Mouse (Mus musculus) cortical plate, adult 2 months (tissue): ENCODE data around the gene Plekhh3. TPM values are rescaled to one million over a fixed set of nuclear protein-coding genes. Genes with fewer than 3 reads are reported as not detected.

ENCODE experiments used
- H3K27ac ChIP-seq: fragments of 200-500 bp; 2 replicates; pipeline ENCODE4 v1.5.1; 2012; ENCODE audit warnings: low read length, control low read depth, inconsistent platforms; ENCODE audit not compliant: insufficient read depth
- H3K4me1 ChIP-seq: fragments of 200-500 bp; 2 replicates; pipeline ENCODE4 v1.6.1; 2011; ENCODE audit warnings: low read length; ENCODE audit not compliant: control insufficient read depth, insufficient read depth
- H3K4me3 ChIP-seq: fragments of 200-500 bp; 2 replicates; pipeline ENCODE4 v1.5.1; 2011; ENCODE audit warnings: mild to moderate bottlenecking, low read length, control low read depth; ENCODE audit not compliant: insufficient read depth
- CTCF ChIP-seq: fragments of 200-500 bp; IDR thresholded peaks from 2 replicates; pipeline ENCODE4 v1.5.1; 2011; ENCODE audit warnings: mild to moderate bottlenecking, control low read depth, low read length; ENCODE audit not compliant: insufficient read depth; ENCODE audit errors: extremely low read depth
- POLR2A ChIP-seq: fragments of 200-500 bp; IDR thresholded peaks from 2 replicates; pipeline ENCODE4 v1.6.1; 2011; ENCODE audit warnings: mild to moderate bottlenecking, low read length, control low read depth; ENCODE audit not compliant: insufficient read depth; ENCODE audit errors: extremely low read depth
- polyA plus RNA-seq: library from polyadenylated mRNA; depleted of rRNA; stranded (reverse); fragments of >200 nt; gene quantifications from 2 replicates; pipeline ENCODE4 v1.2.3, GENCODE M21; 2012

Plekhh3 gene
- polyA plus RNA-seq, 1 experiment: 15.8 TPM

GRCm38 (mm10) chr11:101173112-101173511 lies 2.0 kb upstream of the Plekhh3 start:
- Histone ChIP-seq H3K27ac (0 out of 2 replicates have a peak overlapping the region, but pooled peaks have one; percentile 14), H3K4me1 (peaks cover 5% of the 10 kb centered on the region), H3K4me3 (peak overlapping the region; percentile 22; the same call in 1 of the 2 replicates)
- TF ChIP-seq CTCF (no peak), POLR2A (no peak)

DNA sequence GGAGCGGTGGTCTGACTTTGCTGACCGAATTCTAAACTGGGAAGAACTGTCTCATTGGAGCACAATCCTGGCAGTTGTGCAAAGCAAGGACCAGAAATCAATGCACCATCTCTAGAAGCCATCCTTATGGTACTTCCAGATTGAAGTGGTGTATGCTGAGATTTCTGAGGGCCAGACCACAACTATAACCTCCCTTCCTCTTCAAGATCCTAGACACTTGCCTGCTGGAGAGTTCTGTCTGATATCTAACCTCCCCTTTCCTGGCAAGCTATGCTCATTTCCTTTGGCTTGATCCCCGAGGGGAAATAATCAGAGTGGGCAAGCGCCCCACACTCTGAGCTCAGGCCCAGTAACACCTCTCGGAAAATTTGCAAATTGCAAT lies 1.3 kb upstream of the Plekhh3 start:
- TF ChIP-seq CTCF (no peak), POLR2A (no peak)
- Histone ChIP-seq H3K27ac (peak overlapping the region; percentile 69), H3K4me3 (peak overlapping the region; percentile 36), H3K4me1 (peaks cover 5% of the 10 kb centered on the region)

DNA sequence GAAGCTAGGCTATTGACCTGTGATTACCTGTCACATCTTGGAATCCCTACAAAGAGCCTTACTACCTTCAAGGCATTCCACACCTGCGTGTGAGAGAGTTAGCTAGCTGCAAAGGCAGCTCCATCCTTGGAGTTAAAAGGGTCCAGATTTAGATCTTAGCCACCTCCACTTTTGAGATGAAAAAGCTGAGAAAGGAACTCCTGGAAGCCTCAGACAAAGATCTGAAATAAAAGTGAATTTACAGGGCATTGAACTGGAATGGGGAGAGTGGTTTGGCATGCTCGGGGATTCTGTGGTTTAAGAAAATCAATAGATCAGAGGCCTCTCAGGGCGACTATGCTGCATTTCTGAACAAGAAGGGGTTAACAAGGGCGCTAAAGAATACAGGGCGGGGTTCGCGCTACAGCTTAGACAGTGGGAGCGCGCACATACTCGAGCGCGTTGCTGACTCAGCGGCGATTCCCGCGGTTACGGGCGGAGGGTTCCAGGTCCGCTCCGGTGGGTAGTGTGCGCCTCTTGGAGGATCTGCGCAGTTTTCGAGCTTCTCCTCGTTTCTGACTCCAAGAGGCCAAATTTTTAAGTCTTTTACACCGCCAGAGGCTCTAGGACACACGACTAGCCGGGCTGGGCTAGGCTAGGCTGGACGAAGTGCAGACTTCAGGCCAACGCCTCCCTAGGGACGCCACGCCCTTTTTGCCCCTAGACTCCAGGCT lies 726 bp upstream of the Plekhh3 start:
- Histone ChIP-seq H3K27ac (peak overlapping the region; percentile 69), H3K4me3 (peak overlapping the region; percentile 36), H3K4me1 (peaks cover 5% of the 10 kb centered on the region)
- TF ChIP-seq POLR2A (peak; percentile 55; the same call in 1 of the 2 replicates), CTCF (no peak)

GRCm38 (mm10) chr11:101170354-101170810 lies 769 bp downstream of the Plekhh3 start, which contains the start of gene Cntnap1:
TSS of gene Cntnap1 (plus strand) at chr11:101170523.
- H3K4me3 ChIP-seq: peak within 1 kb of the TSS; percentile 68
- TF ChIP-seq CTCF (no peak), POLR2A (no peak)
- peaks cover 5% of the 10 kb centered on the region for H3K4me1 ChIP-seq
- peak within 1 kb of the TSS; percentile 41 for H3K27ac ChIP-seq

GRCm38 (mm10) chr11:101169301-101170107 lies 1.6 kb downstream of the Plekhh3 start:
- Histone ChIP-seq H3K4me1 (peaks cover 5% of the 10 kb centered on the region; the same call in 1 of the 2 replicates), H3K27ac (no peak overlapping the region), H3K4me3 (peak overlapping the region; percentile 68)
- TF ChIP-seq POLR2A (no peak), CTCF (no peak)

GRCm38 (mm10) chr11:101168301-101168980 lies 2.7 kb downstream of the Plekhh3 start:
- peaks cover 5% of the 10 kb centered on the region; the same call in 1 of the 2 replicates for H3K4me1 ChIP-seq
- TF ChIP-seq CTCF (no peak), POLR2A (no peak)
- no peak overlapping the region for H3K27ac ChIP-seq
- H3K4me3 ChIP-seq: no peak overlapping the region

DNA sequence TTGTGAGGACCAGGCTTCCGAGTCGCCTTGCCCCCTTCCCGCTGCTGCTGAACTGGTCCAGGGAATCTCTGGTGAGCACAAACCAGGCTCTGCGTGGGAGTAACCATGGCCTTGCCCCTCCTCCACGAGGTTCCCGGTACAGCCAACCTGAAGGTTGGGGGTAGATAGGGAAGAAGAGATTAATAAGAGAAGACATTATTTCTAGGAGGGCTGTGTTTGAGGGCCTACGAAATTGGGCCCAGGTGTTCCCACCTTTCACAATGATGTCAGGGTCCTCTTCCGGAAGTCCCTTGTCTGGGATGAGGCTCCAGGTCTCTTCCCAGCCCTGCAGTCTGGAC lies 3.2 kb downstream of the Plekhh3 start:
- Histone ChIP-seq H3K4me1 (0 out of 2 replicates have a peak, but pooled peaks cover 3% of the 10 kb centered on the region), H3K27ac (no peak overlapping the region), H3K4me3 (no peak overlapping the region)
- TF ChIP-seq CTCF (no peak), POLR2A (no peak)

DNA sequence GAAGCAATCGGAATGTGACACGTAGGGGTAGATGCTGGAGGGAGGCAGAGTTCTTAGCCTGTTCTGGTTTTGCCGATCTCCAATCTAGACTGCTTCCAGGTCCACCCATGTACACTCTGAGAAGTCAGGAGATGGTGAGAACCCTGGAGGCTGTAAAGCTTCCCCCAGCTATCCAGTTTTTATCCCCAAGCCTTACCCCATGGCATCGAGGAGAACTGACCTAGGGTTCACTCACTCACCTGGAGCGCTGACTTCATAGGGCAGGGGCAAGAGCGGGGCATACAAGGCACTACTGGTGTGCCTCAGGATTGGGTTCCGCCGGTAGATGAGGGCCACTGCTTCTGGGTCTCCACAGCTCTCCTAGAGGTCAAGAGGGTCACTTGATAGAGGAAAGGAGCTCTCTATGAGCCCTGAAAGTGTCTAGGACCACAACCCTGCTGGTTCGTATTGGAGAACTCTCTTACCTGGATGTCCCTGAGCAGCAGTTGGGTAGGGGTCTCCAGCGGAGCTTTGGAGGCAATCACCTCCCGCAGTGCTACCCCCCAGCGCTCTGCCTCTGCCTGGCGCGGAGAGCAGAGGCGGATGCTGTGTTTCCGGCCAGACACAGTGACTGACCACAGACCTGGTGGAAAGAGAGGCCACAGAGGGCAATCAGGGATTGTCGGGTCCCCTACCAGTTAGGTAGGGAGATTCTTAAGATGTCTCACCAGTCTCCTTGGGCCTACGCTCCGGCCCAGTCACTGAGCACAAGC lies 3.8 kb downstream of the Plekhh3 start:
- Histone ChIP-seq H3K4me3 (no peak overlapping the region), H3K27ac (no peak overlapping the region), H3K4me1 (0 out of 2 replicates have a peak, but pooled peaks cover 2% of the 10 kb centered on the region)
- no peak for TF ChIP-seq CTCF
- no peak for TF ChIP-seq POLR2A

DNA sequence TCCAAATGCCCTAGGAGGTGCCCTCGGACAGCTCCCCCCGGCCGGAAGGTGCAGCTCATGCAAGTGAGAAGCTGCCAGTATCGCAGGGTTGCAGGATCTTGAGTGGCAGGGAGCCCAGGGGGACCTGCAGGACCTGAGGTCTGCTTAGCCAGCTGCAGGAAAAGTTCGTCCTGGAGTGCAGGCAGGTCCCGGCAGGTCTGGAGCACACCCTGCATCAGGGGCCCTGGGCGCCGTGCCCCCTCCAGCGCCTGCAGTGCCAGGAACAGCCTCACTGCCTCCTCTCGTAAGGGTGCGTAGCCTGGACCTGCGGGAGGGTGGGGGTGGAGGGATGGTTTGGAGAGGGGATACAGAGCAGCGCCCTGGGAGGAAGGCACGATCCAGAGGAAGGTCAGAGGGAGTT lies 4.8 kb downstream of the Plekhh3 start:
- TF ChIP-seq CTCF (no peak), POLR2A (no peak)
- Histone ChIP-seq H3K4me3 (no peak overlapping the region), H3K27ac (no peak overlapping the region), H3K4me1 (no peaks in the 10 kb centered on the region)
